15 mouse cellular contexts compared by ENCODE assay signal in genomic region chr6:82714841-82715240, GRCm38 (mm10). TPM values are rescaled to one million over a fixed set of nuclear protein-coding genes. Genes with fewer than 3 reads are reported as not detected.
A peak's percentile ranks its signal among the peaks of the same experiment; 100 is the strongest.
DNase-seq lines count a peak whose midpoint lies in the region; ATAC-seq and TF ChIP-seq lines count a peak whose summit lies in the region.
"Had no signal": no experiment of that assay in that cellular context is flagged by ENCODE, and none has a peak within 500 bp of the region (broad histone marks: within the 10 kb centered on the region; RNA-seq: fewer than 3 reads in every experiment).

No protein-coding gene starts in this region.

- DNase-seq in lung, embryonic 14.5 days = peak; percentile 38
- no peak for DNase-seq in lung, adult 2 months
- DNase-seq in A20 (ENCODE audit: low read depth, low spot score) = peak; percentile 69
- peak; percentile 70 for DNase-seq in CH12.LX (ENCODE audit: extremely low read depth)
- DNase-seq in adrenal gland, adult (ENCODE audit: inconsistent age in 2 of 2, low spot score in 1 of 2) = no peak
- DNase-seq in frontal cortex, postnatal 36 days (ENCODE audit: low spot score in 2 of 2) = no peak

- H3K27me3 ChIP-seq in lung, embryonic 14.5 days (ENCODE audit: insufficient read depth, low read length) = no peaks in the 10 kb centered on the region
- H3K27me3 ChIP-seq in CH12.LX (replicated peaks) = no peaks in the 10 kb centered on the region
- H3K27me3 ChIP-seq in liver, embryonic 12.5 days (replicated peaks) = no peaks in the 10 kb centered on the region
- H3K27me3 ChIP-seq: forebrain, embryonic 13.5 days; midbrain, embryonic 15.5 days had no signal

- in situ Hi-C loops in CH12.LX (cut with MboI; ENCODE audit: low pct_ligation_motif_present, low pct_unique_long_range_greater_than_20kb, low sequenced_read_pairs) = loop anchor here (25.0 kb wide), 1 partner anchor 753 kb away; the partner anchor contains the start of gene Mrpl19

- H3K9ac ChIP-seq in lung, embryonic 14.5 days = no peak overlapping the region
- H3K9ac ChIP-seq in CH12.LX (ENCODE audit: insufficient read depth, low read depth) = peak overlapping the region; percentile 45
- H3K9ac ChIP-seq in liver, embryonic 12.5 days = no peak overlapping the region
- H3K9ac ChIP-seq: forebrain, embryonic 13.5 days; midbrain, embryonic 15.5 days had no signal

- H3K36me3 ChIP-seq in lung, embryonic 14.5 days (ENCODE audit: insufficient read depth) = no peaks in the 10 kb centered on the region
- no peaks in the 10 kb centered on the region for H3K36me3 ChIP-seq in CH12.LX (replicated peaks in 1 of 2; ENCODE audit: control insufficient read depth in 1 of 2, insufficient read depth in 1 of 2, low read length in 1 of 2)
- no peaks in the 10 kb centered on the region for H3K36me3 ChIP-seq in macrophage (ENCODE audit: inconsistent target)
- H3K36me3 ChIP-seq in liver, embryonic 12.5 days = no peaks in the 10 kb centered on the region
- H3K36me3 ChIP-seq: heart, embryonic 10.5 days; midbrain, embryonic 15.5 days had no signal

- dilution Hi-C loops in CH12.LX (cut with MboI; ENCODE audit: extremely low pct_ligation_motif_present, extremely low pct_unique_long_range_greater_than_20kb, low sequenced_read_pairs) = no loop called here

- TF ChIP-seq CTCF in lung, embryonic 14.5 days (IDR thresholded peaks at IDR 0.05; ENCODE audit: low read depth) = no peak
- TF ChIP-seq CTCF in lung, adult 2 months (IDR thresholded peaks at IDR 0.05; ENCODE audit: insufficient read depth, low read length) = no peak
- TF ChIP-seq CTCF in CH12.LX (conservative IDR thresholded peaks at IDR 0.05 in 1 of 2, IDR thresholded peaks at IDR 0.05 in 1 of 2; ENCODE audit: low read depth in 2 of 2, low read length in 2 of 2) = no peak

- no peak overlapping the region for H3K4me3 ChIP-seq in lung, embryonic 14.5 days (ENCODE audit: low read depth, low read length)
- no peak overlapping the region for H3K4me3 ChIP-seq in lung, adult 2 months (replicated peaks; ENCODE audit: extremely low read depth, low read depth, low read length)
- H3K4me3 ChIP-seq in CH12.LX (replicated peaks in 1 of 3; ENCODE audit: low read depth in 2 of 3, low read length in 2 of 3, poor library complexity in 1 of 3) (peak overlapping the region in 1 of 3 experiments; percentile 37), macrophage (ENCODE audit: inconsistent target) (no peak overlapping the region)
- no peak overlapping the region for H3K4me3 ChIP-seq in liver, embryonic 12.5 days
- H3K4me3 ChIP-seq: forebrain, embryonic 13.5 days; gastrocnemius, adult 2 months; heart, embryonic 10.5 days; midbrain, embryonic 15.5 days; myocyte had no signal

- 50% methylated on average over 5 of the region's 5 CpGs for WGBS in lung, embryonic 14.5 days
- WGBS in lung, adult 2 months = 52% methylated on average over 5 of the region's 5 CpGs
- WGBS in macrophage (ENCODE audit: missing documents) = 92% methylated on average over 5 of the region's 5 CpGs
- WGBS in liver, embryonic 12.5 days (ENCODE audit: insufficient replicate concordance) = 76% methylated on average over 5 of the region's 5 CpGs

- H3K9me3 ChIP-seq in lung, embryonic 14.5 days (ENCODE audit: low read depth, low read length) = no peaks in the 10 kb centered on the region
- H3K9me3 ChIP-seq in CH12.LX (replicated peaks; ENCODE audit: low read length) = no peaks in the 10 kb centered on the region
- H3K9me3 ChIP-seq in liver, embryonic 12.5 days (replicated peaks) = no peaks in the 10 kb centered on the region
- H3K9me3 ChIP-seq: forebrain, embryonic 13.5 days; heart, embryonic 10.5 days; midbrain, embryonic 15.5 days had no signal

- peak; percentile 67 for ATAC-seq in lung, embryonic 14.5 days (ENCODE audit: insufficient read depth)
- ATAC-seq in liver, embryonic 12.5 days = no peak

- no peaks in the 10 kb centered on the region for H3K4me1 ChIP-seq in lung, embryonic 14.5 days (ENCODE audit: insufficient read depth)
- no peaks in the 10 kb centered on the region for H3K4me1 ChIP-seq in lung, adult 2 months (ENCODE audit: control insufficient read depth, insufficient read depth, low read length)
- peaks cover 12 to 40% of the 10 kb centered on the region in 2 experiments for H3K4me1 ChIP-seq in CH12.LX (ENCODE audit: control insufficient read depth in 1 of 2, insufficient read depth in 2 of 2)
- no peaks in the 10 kb centered on the region for H3K4me1 ChIP-seq in liver, embryonic 12.5 days
- H3K4me1 ChIP-seq: forebrain, embryonic 13.5 days; midbrain, embryonic 15.5 days had no signal

- TF ChIP-seq EP300 in CH12.LX (IDR thresholded peaks at IDR 0.05; ENCODE audit: low read length) = peak; percentile 69

- peak overlapping the region; percentile 54; the same call in 1 of the 2 replicates for H3K27ac ChIP-seq in lung, embryonic 14.5 days (ENCODE audit: low read depth)
- H3K27ac ChIP-seq in CH12.LX (ENCODE audit: insufficient read depth, low read depth) = peak overlapping the region; percentile 88; the same call in 1 of the 2 replicates
- H3K27ac ChIP-seq in macrophage = 0 out of 2 replicates have a peak overlapping the region, but pooled peaks have one; percentile 5
- no peak overlapping the region for H3K27ac ChIP-seq in liver, embryonic 12.5 days
- H3K27ac ChIP-seq: forebrain, embryonic 13.5 days; gastrocnemius, adult 2 months; heart, embryonic 10.5 days; kidney, postnatal 0 days; midbrain, embryonic 15.5 days had no signal

- no peak for TF ChIP-seq POLR2A in lung, adult 2 months (IDR thresholded peaks at IDR 0.05; ENCODE audit: borderline replicate concordance, extremely low read depth, low read depth, low read length)
- TF ChIP-seq POLR2A in CH12.LX (IDR thresholded peaks at IDR 0.05; ENCODE audit: low read depth, low read length) = peak; percentile 41

- TF ChIP-seq RAD21 in CH12.LX (IDR thresholded peaks at IDR 0.05; ENCODE audit: low read depth, low read length) = no peak

- H3K79me2 ChIP-seq in CH12.LX (replicated peaks; ENCODE audit: control insufficient read depth, extremely low read depth, insufficient read depth, poor library complexity, severe bottlenecking) = no peaks in the 10 kb centered on the region
- no peaks in the 10 kb centered on the region for H3K79me2 ChIP-seq in macrophage (ENCODE audit: inconsistent target)

- no peak overlapping the region for H3K4me2 ChIP-seq in lung, embryonic 14.5 days
- H3K4me2 ChIP-seq in CH12.LX (ENCODE audit: insufficient read depth, low read depth, poor library complexity, severe bottlenecking) = peak overlapping the region; percentile 92
- H3K4me2 ChIP-seq in liver, embryonic 12.5 days = no peak overlapping the region
- H3K4me2 ChIP-seq: forebrain, embryonic 13.5 days; liver, embryonic 11.5 days; midbrain, embryonic 15.5 days had no signal

TF ChIP-seq in CH12.LX, 34 proteins besides CTCF, POLR2A, EP300 and RAD21 (continues in another document):
- TF ChIP-seq UBTF (IDR thresholded peaks at IDR 0.05; ENCODE audit: low read depth, low read length) (peak; percentile 43; the same call in 1 of the 2 replicates), ETS1 (conservative IDR thresholded peaks at IDR 0.05; ENCODE audit: low read depth, low read length) (no peak), POLR2AphosphoS2 (IDR thresholded peaks at IDR 0.05; ENCODE audit: low read depth, low read length) (no peak), TCF12 (IDR thresholded peaks at IDR 0.05; ENCODE audit: low read depth, low read length) (peak; percentile 75), GABPA (IDR thresholded peaks at IDR 0.05; ENCODE audit: insufficient replicate concordance, low read depth, low read length) (no peak), BHLHE40 (IDR thresholded peaks at IDR 0.05; ENCODE audit: low read depth, low read length) (peak; percentile 3; the same call in 1 of the 2 replicates), HCFC1 (IDR thresholded peaks at IDR 0.05; ENCODE audit: low read depth, low read length) (peak; percentile 25; the same call in 1 of the 2 replicates), TBP (conservative IDR thresholded peaks at IDR 0.05; ENCODE audit: low read depth, low read length) (no peak), MAX (IDR thresholded peaks at IDR 0.05; ENCODE audit: low read length) (no peak; the same call in 1 of the 2 replicates), NELFE (IDR thresholded peaks at IDR 0.05; ENCODE audit: low read depth, low read length) (no peak), KAT2A (IDR thresholded peaks at IDR 0.05; ENCODE audit: insufficient replicate concordance, low read length) (no peak), ELF1 (IDR thresholded peaks at IDR 0.05; ENCODE audit: low read depth, low read length) (peak; percentile 58), MYC (IDR thresholded peaks at IDR 0.05; ENCODE audit: low read depth, low read length) (0 out of 2 replicates have a peak, but pooled peaks have one; percentile 3), MEF2A (IDR thresholded peaks at IDR 0.05; ENCODE audit: borderline replicate concordance, low read depth, low read length) (peak; percentile 56; the same call in 1 of the 2 replicates), IRF4 (IDR thresholded peaks at IDR 0.05; ENCODE audit: low read depth, low read length) (peak; percentile 61)

RNA-seq across cellular contexts. Expression of gene Pole4, which starts 9.7 kb away (rescaled TPM):
- polyA plus RNA-seq in lung, embryonic 14.5 days (2014; fragmentation: Nextera tagmentation; extraction: Ambion mirVana) = 116 and 119 TPM in 2 replicates
- polyA plus RNA-seq in lung, adult 2 months (2012; rRNA removed) = 13.6 and 15.5 TPM in 2 replicates
- 49.7 and 59.1 TPM in 2 replicates for total RNA-seq in CH12.LX (2012; rRNA removed)
- total RNA-seq in CH12.LX (2014; rRNA removed) = 178 and 184 TPM in 2 replicates
- 79.8 and 88.8 TPM in 2 replicates for polyA plus RNA-seq in CH12.LX (2012; ENCODE audit: insufficient read length, low read depth)
- 10 to 100 TPM in 16 of 26 experiments, 1 to 10 TPM in 10; 5.3 to 27.0 (median 13.8) TPM for total RNA-seq in macrophage (2018; cell fraction: chromatin; rRNA removed)
- 10 to 100 TPM; 21.5 to 40.6 (median 31.8) TPM for total RNA-seq in macrophage (2018; cell fraction: cytosol; rRNA removed)
- total RNA-seq in macrophage (2018; cell fraction: nucleus; rRNA removed) = 10 to 100 TPM in 24 of 26 experiments, 1 to 10 TPM in 2; 7.3 to 33.9 (median 18.5) TPM
- 16.2 to 67.4 TPM (median 29.8 TPM) in 3 replicates for polyA plus RNA-seq in macrophage (2018)
- polyA plus RNA-seq in liver, embryonic 12.5 days (2016; fragmentation: Nextera tagmentation; extraction: Ambion mirVana) = 80.8 and 81.1 TPM in 2 replicates

RNA-seq across cellular contexts. Expression of gene Hk2, which starts 59.4 kb away (rescaled TPM):
- 22.4 and 23.5 TPM in 2 replicates for polyA plus RNA-seq in lung, embryonic 14.5 days (2014; fragmentation: Nextera tagmentation; extraction: Ambion mirVana)
- polyA plus RNA-seq in lung, adult 2 months (2012; rRNA removed) = 7.5 and 15.1 TPM in 2 replicates
- total RNA-seq in CH12.LX (2012; rRNA removed) = 127 and 149 TPM in 2 replicates
- total RNA-seq in CH12.LX (2014; rRNA removed) = 56.0 and 64.2 TPM in 2 replicates
- 68.4 and 75.3 TPM in 2 replicates for polyA plus RNA-seq in CH12.LX (2012; ENCODE audit: insufficient read length, low read depth)
- total RNA-seq in macrophage (2018; cell fraction: chromatin; rRNA removed) = 100 to 1,000 TPM in 7 of 26 experiments, 10 to 100 TPM in 19; 42.2 to 378 (median 62.1) TPM
- 100 to 1,000 TPM in 3 of 26 experiments, 10 to 100 TPM in 23; 39.8 to 206 (median 51.4) TPM for total RNA-seq in macrophage (2018; cell fraction: cytosol; rRNA removed)
- total RNA-seq in macrophage (2018; cell fraction: nucleus; rRNA removed) = 100 to 1,000 TPM in 13 of 26 experiments, 10 to 100 TPM in 13; 58.2 to 290 (median 98.4) TPM
- 23.2 to 59.3 TPM (median 33.1 TPM) in 3 replicates for polyA plus RNA-seq in macrophage (2018)
- 10.1 and 11.1 TPM in 2 replicates for polyA plus RNA-seq in liver, embryonic 12.5 days (2016; fragmentation: Nextera tagmentation; extraction: Ambion mirVana)

Comparison
In these comparisons a context has a peak if more than half of its experiments do, and no peak if none do; other contexts are left out.
1. DNase-seq: peak in lung, embryonic 14.5 days (single experiment), A20 (single experiment) and CH12.LX (single experiment); none in lung, adult 2 months (single experiment), adrenal gland, adult (0 of 2) and frontal cortex, postnatal 36 days (0 of 2).